Mouse (Mus musculus): Measurements from ENCODE around the gene Wdcp. TPM values are rescaled to one million over a fixed set of nuclear protein-coding genes. Genes with fewer than 3 reads are reported as not detected.

The Wdcp gene
- total and polyA plus RNA-seq, 2 experiments from 2014 or later: 8.9 to 11.4 TPM

GRCm38 (mm10) chr12:4843741-4844140 lies 638 bp downstream of the Wdcp start:
- Histone ChIP-seq H3K4me2 (ENCODE audit: low read depth) (peak overlapping the region; percentile 68), H3K4me3 (ENCODE audit: low read depth, low read length) (peak overlapping the region; percentile 70), H3K4me1 (ENCODE audit: insufficient read depth) (no peaks in the 10 kb centered on the region), H3K9me3 (ENCODE audit: low read length) (no peaks in the 10 kb centered on the region), H3K36me3 (ENCODE audit: insufficient read depth) (no peaks in the 10 kb centered on the region), H3K27me3 (ENCODE audit: insufficient read depth, low read length) (no peaks in the 10 kb centered on the region), H3K9ac (peak overlapping the region; percentile 46), H3K27ac (ENCODE audit: low read depth, low read length) (no peak overlapping the region)
- ATAC-seq: peak; percentile 36
- 0% methylated on average over 12 of the region's 12 CpGs for WGBS
- DNase-seq: no peak
- TF ChIP-seq CTCF (IDR thresholded peaks at IDR 0.05; ENCODE audit: low read depth): no peak

- ATAC-seq (no peak), DNase-seq (no peak)
- no peak overlapping the region for H3K4me2 ChIP-seq (ENCODE audit: low read depth)
- 97% methylated on average over 5 of the region's 5 CpGs for WGBS
- peak; percentile 35 for TF ChIP-seq CTCF (IDR thresholded peaks at IDR 0.05; ENCODE audit: low read depth)
- no peaks in the 10 kb centered on the region for H3K27me3 ChIP-seq (ENCODE audit: insufficient read depth, low read length)
- no peak overlapping the region for H3K27ac ChIP-seq (ENCODE audit: low read depth, low read length)
- no peaks in the 10 kb centered on the region for H3K9me3 ChIP-seq (ENCODE audit: low read length)
- no peak overlapping the region for H3K4me3 ChIP-seq (ENCODE audit: low read depth, low read length)
- 0 out of 2 replicates have a peak, but pooled peaks cover 5% of the 10 kb centered on the region for H3K36me3 ChIP-seq (ENCODE audit: insufficient read depth)
- no peaks in the 10 kb centered on the region for H3K4me1 ChIP-seq (ENCODE audit: insufficient read depth)
- H3K9ac ChIP-seq: no peak overlapping the region
Observed at GRCm38 (mm10) chr12:4856160-4856559, 13.1 kb downstream of the Wdcp start.

- DNase-seq: no peak
- no peak overlapping the region for H3K4me2 ChIP-seq (ENCODE audit: low read depth)
- H3K36me3 ChIP-seq (ENCODE audit: insufficient read depth): no peaks in the 10 kb centered on the region
- no peaks in the 10 kb centered on the region for H3K9me3 ChIP-seq (ENCODE audit: low read length)
- no peak for ATAC-seq
- no peak overlapping the region for H3K27ac ChIP-seq (ENCODE audit: low read depth, low read length)
- H3K4me3 ChIP-seq (ENCODE audit: low read depth, low read length): no peak overlapping the region
- no peaks in the 10 kb centered on the region for H3K4me1 ChIP-seq (ENCODE audit: insufficient read depth)
- peak; percentile 10; the same call in 1 of the 2 replicates for TF ChIP-seq CTCF (IDR thresholded peaks at IDR 0.05; ENCODE audit: low read depth)
- no peaks in the 10 kb centered on the region for H3K27me3 ChIP-seq (ENCODE audit: insufficient read depth, low read length)
- WGBS: 95% methylated on average over 2 of the region's 2 CpGs
- no peak overlapping the region for H3K9ac ChIP-seq
Observed at GRCm38 (mm10) chr12:4856834-4857233, 13.7 kb downstream of the Wdcp start.

- WGBS: 70% methylated on average over 11 of the region's 11 CpGs
- Histone ChIP-seq H3K9me3 (ENCODE audit: low read length) (no peaks in the 10 kb centered on the region), H3K4me1 (ENCODE audit: insufficient read depth) (no peaks in the 10 kb centered on the region), H3K36me3 (ENCODE audit: insufficient read depth) (no peaks in the 10 kb centered on the region), H3K27me3 (ENCODE audit: insufficient read depth, low read length) (no peaks in the 10 kb centered on the region), H3K27ac (ENCODE audit: low read depth, low read length) (no peak overlapping the region), H3K4me2 (ENCODE audit: low read depth) (no peak overlapping the region), H3K9ac (no peak overlapping the region), H3K4me3 (ENCODE audit: low read depth, low read length) (no peak overlapping the region)
- no peak for ATAC-seq
- TF ChIP-seq CTCF (IDR thresholded peaks at IDR 0.05; ENCODE audit: low read depth): no peak
- DNase-seq: no peak
Observed at GRCm38 (mm10) chr12:4859241-4859914, 16.3 kb downstream of the Wdcp start.

GRCm38 (mm10) chr12:4862672-4863071 lies 19.6 kb downstream of the Wdcp start:
- H3K9me3 ChIP-seq (ENCODE audit: low read length): no peaks in the 10 kb centered on the region
- TF ChIP-seq CTCF (IDR thresholded peaks at IDR 0.05; ENCODE audit: low read depth): peak; percentile 24; the same call in 1 of the 2 replicates
- no peak for DNase-seq
- no peak overlapping the region for H3K27ac ChIP-seq (ENCODE audit: low read depth, low read length)
- WGBS: 84% methylated on average over 4 of the region's 4 CpGs
- no peak overlapping the region for H3K4me3 ChIP-seq (ENCODE audit: low read depth, low read length)
- H3K4me1 ChIP-seq (ENCODE audit: insufficient read depth): no peaks in the 10 kb centered on the region
- H3K9ac ChIP-seq: no peak overlapping the region
- ATAC-seq: no peak
- no peaks in the 10 kb centered on the region for H3K27me3 ChIP-seq (ENCODE audit: insufficient read depth, low read length)
- H3K36me3 ChIP-seq (ENCODE audit: insufficient read depth): no peaks in the 10 kb centered on the region
- no peak overlapping the region for H3K4me2 ChIP-seq (ENCODE audit: low read depth)

GRCm38 (mm10) chr12:4863654-4864337 lies 20.7 kb downstream of the Wdcp start:
- Histone ChIP-seq H3K9me3 (ENCODE audit: low read length) (no peaks in the 10 kb centered on the region), H3K36me3 (ENCODE audit: insufficient read depth) (no peaks in the 10 kb centered on the region), H3K27ac (ENCODE audit: low read depth, low read length) (no peak overlapping the region), H3K4me3 (ENCODE audit: low read depth, low read length) (no peak overlapping the region), H3K4me1 (ENCODE audit: insufficient read depth) (no peaks in the 10 kb centered on the region), H3K27me3 (ENCODE audit: insufficient read depth, low read length) (no peaks in the 10 kb centered on the region), H3K4me2 (ENCODE audit: low read depth) (no peak overlapping the region), H3K9ac (no peak overlapping the region)
- no peak for TF ChIP-seq CTCF (IDR thresholded peaks at IDR 0.05; ENCODE audit: low read depth)
- ATAC-seq: no peak
- DNase-seq: no peak
- 53% methylated on average over 4 of the region's 4 CpGs for WGBS

GRCm38 (mm10) chr12:4864338-4864690 lies 21.2 kb downstream of the Wdcp start:
- no peaks in the 10 kb centered on the region for H3K36me3 ChIP-seq (ENCODE audit: insufficient read depth)
- no peak overlapping the region for H3K9ac ChIP-seq
- WGBS: 73% methylated on average over 4 of the region's 4 CpGs
- no peak for TF ChIP-seq CTCF (IDR thresholded peaks at IDR 0.05; ENCODE audit: low read depth)
- H3K4me3 ChIP-seq (ENCODE audit: low read depth, low read length): no peak overlapping the region
- no peak overlapping the region for H3K27ac ChIP-seq (ENCODE audit: low read depth, low read length)
- no peak for DNase-seq
- H3K9me3 ChIP-seq (ENCODE audit: low read length): no peaks in the 10 kb centered on the region
- ATAC-seq: 0 out of 2 replicates have a peak, but pooled peaks have one; percentile 26
- no peak overlapping the region for H3K4me2 ChIP-seq (ENCODE audit: low read depth)
- no peaks in the 10 kb centered on the region for H3K4me1 ChIP-seq (ENCODE audit: insufficient read depth)
- H3K27me3 ChIP-seq (ENCODE audit: insufficient read depth, low read length): no peaks in the 10 kb centered on the region
